Mouse (Mus musculus) hindbrain, embryonic 16.5 days (tissue): Measurements from ENCODE around the gene Slco1c1. TPM values are rescaled to one million over a fixed set of nuclear protein-coding genes. Genes with fewer than 3 reads are reported as not detected.

Experiments
- ATAC-seq: fragments of 200-750 bp; cut with Nextera tagmentation; 2 replicates; pipeline ENCODE4 v1.8.0; 2017; ENCODE audit warnings: moderate TSS enrichment, moderate library complexity
- H3K27ac ChIP-seq: fragments of 300-500 bp; sonication (generic); 2 replicates; pipeline ENCODE4 v1.5.1; 2014; ENCODE audit warnings: low read depth, mild to moderate bottlenecking, control low read depth, low read length, moderate library complexity
- H3K27me3 ChIP-seq: fragments of 300-500 bp; sonication (generic); replicated peaks from 2 replicates; pipeline ENCODE4 v1.6.1; 2014; ENCODE audit warnings: low read length; ENCODE audit not compliant: control insufficient read depth, insufficient read depth
- H3K36me3 ChIP-seq: fragments of 300-500 bp; sonication (generic); 2 replicates; pipeline ENCODE4 v1.6.1; 2014; ENCODE audit warnings: mild to moderate bottlenecking, low read length, moderate library complexity, mixed read lengths; ENCODE audit not compliant: control insufficient read depth, insufficient read depth
- H3K4me1 ChIP-seq: fragments of 300-500 bp; sonication (generic); 2 replicates; pipeline ENCODE4 v1.6.1; 2014; ENCODE audit warnings: low read depth, low read length; ENCODE audit not compliant: control insufficient read depth, insufficient read depth
- H3K4me2 ChIP-seq: fragments of 300-500 bp; sonication (generic); 2 replicates; pipeline ENCODE4 v1.6.1; 2014; ENCODE audit warnings: mild to moderate bottlenecking, low read length, control low read depth, moderate library complexity
- H3K4me3 ChIP-seq: fragments of 300-500 bp; sonication (generic); 2 replicates; pipeline ENCODE4 v1.5.1; 2014; ENCODE audit warnings: mild to moderate bottlenecking, low read length, control low read depth, moderate library complexity
- H3K9ac ChIP-seq: fragments of 300-500 bp; sonication (generic); 2 replicates; pipeline ENCODE4 v1.6.1; 2014; ENCODE audit warnings: low read depth, mild to moderate bottlenecking, control low read depth, low read length, moderate library complexity
- H3K9me3 ChIP-seq: fragments of 300-500 bp; sonication (generic); 2 replicates; pipeline ENCODE4 v1.6.1; 2014; ENCODE audit warnings: mild to moderate bottlenecking, low read length, moderate library complexity; ENCODE audit not compliant: control insufficient read depth
- WGBS: fragments of 180-500 bp; shearing (Covaris S2); extraction: QIAGEN DNeasy Blood & Tissue Kit; methylation state at CpG from one replicate; pipeline ENCODE4 v1.1.7; 2014; 5-methylcytosine and 5-hydroxymethylcytosine counted together
- polyA plus RNA-seq: library from polyadenylated mRNA; unstranded; fragments of >200 nt; fragmentation: Nextera tagmentation; extraction: Ambion mirVana; gene quantifications from 2 replicates; pipeline ENCODE4 v1.2.1, GENCODE M21; 2015

Gene Slco1c1
- polyA plus RNA-seq, 1 experiment from 2014 or later: 27.7 TPM

DNA sequence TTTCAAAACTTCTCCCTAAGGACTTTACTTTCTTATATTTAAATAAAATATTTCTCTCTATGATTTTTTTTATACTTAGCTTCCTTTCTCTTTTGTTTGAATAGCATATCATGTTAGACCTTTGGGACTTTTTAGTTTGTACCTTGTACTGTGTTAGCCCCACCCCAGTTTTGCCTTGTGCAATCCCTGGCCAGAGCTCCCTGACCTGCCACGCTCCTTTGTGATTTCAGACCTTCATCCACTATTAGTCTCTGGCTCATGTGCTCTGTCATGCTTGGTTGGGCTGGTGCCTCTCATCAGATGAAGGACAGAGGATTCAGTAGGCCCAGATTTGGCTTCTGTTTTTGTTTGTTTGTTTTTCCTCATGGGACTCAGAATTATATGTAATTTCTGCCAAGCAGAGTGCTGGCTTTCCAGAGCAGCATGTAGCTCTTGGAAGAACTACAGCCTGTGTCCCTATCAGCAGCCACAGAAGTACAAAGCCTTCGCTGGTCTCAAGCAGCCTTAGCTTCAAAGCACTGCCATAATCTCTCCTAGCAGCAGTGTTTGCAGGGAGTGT, 86.6 kb downstream of the Slco1c1 start:
- Histone ChIP-seq H3K4me2 (no peak overlapping the region), H3K36me3 (no peaks in the 10 kb centered on the region), H3K4me3 (no peak overlapping the region), H3K27me3 (no peaks in the 10 kb centered on the region), H3K9me3 (no peaks in the 10 kb centered on the region), H3K4me1 (no peaks in the 10 kb centered on the region), H3K27ac (no peak overlapping the region), H3K9ac (no peak overlapping the region)
- WGBS: 83% methylated on average over 2 of the region's 2 CpGs
- ATAC-seq: no peak

DNA sequence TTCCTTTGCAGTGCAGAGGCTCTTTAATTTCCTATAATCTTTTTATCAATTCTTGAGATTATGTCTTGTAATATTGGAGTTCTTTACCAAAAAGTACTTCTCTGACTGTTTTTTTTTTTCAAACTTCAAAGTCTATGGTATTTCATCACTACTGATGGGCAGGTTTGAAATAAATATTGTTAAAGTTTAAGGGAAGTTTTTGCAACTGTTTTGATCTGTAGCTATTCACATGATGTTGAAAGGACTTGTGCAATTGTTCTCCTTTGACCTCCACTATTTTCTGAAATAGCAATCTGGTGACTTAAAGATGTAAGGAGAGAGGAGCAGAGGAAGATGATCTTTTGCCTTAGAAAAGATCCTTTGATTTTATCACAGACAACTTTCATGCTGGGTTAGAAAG, 89.8 kb downstream of the Slco1c1 start:
- Histone ChIP-seq H3K4me3 (no peak overlapping the region), H3K27me3 (no peaks in the 10 kb centered on the region), H3K27ac (no peak overlapping the region), H3K4me1 (no peaks in the 10 kb centered on the region), H3K4me2 (no peak overlapping the region), H3K9ac (no peak overlapping the region), H3K36me3 (no peaks in the 10 kb centered on the region), H3K9me3 (no peaks in the 10 kb centered on the region)
- no peak for ATAC-seq

DNA sequence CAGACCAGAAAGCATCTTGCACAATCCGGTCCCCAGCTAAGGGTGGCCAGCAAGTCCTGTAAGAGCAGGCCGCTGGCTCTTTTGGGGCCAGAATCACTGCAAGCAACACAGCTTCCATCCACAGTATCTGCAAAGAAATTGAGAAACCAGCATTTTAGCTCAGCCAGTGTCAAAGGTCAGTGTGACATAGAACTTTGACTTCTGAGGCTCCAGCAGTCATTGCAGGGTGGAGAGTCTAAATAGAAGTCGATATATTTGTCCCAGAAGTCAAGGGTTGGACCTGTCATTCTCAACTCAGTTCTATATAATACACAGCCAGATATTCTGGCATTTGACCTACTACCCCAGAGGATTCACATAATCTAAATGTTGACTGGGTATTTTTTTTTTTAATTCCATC, 91.2 kb downstream of the Slco1c1 start:
- Histone ChIP-seq H3K27me3 (no peaks in the 10 kb centered on the region), H3K4me2 (no peak overlapping the region), H3K9ac (no peak overlapping the region), H3K36me3 (no peaks in the 10 kb centered on the region), H3K27ac (no peak overlapping the region), H3K4me3 (no peak overlapping the region), H3K9me3 (no peaks in the 10 kb centered on the region), H3K4me1 (no peaks in the 10 kb centered on the region)
- no peak for ATAC-seq
- 97% methylated on average over 3 of the region's 3 CpGs for WGBS

Other genes with a start within 250 kb of the Slco1c1 start
- not detected in 2 replicates for gene Slco1b2, start 105.2 kb downstream of the Slco1c1 start, polyA plus RNA-seq
- not detected in 2 replicates for gene Gm5724, start 249.4 kb downstream of the Slco1c1 start, polyA plus RNA-seq